Mouse (Mus musculus) kidney, adult 9 months (tissue): ENCODE measurements around the gene Gse1.

Experiments
- DNase-seq: peaks from one replicate; pipeline ENCODE4 v3.0.0; 2022

The Gse1 gene

GRCm38 (mm10) chr8:120243916-120244451, 15.7 kb downstream of the Gse1 start:
- no peak for DNase-seq

GRCm38 (mm10) chr8:120244553-120244952, 16.3 kb downstream of the Gse1 start:
- no peak for DNase-seq

- no peak for DNase-seq
Measured at GRCm38 (mm10) chr8:120247618-120248017, 19.4 kb downstream of the Gse1 start.

GRCm38 (mm10) chr8:120248031-120248430, 19.8 kb downstream of the Gse1 start:
- DNase-seq, result no peak

- DNase-seq, result no peak
Measured at GRCm38 (mm10) chr8:120248451-120248850, 20.2 kb downstream of the Gse1 start.

- no peak for DNase-seq
Measured at GRCm38 (mm10) chr8:120249800-120250336, 21.6 kb downstream of the Gse1 start.

- DNase-seq, result no peak
Measured at GRCm38 (mm10) chr8:120250750-120251410, 22.6 kb downstream of the Gse1 start.

GRCm38 (mm10) chr8:120251411-120252035, 23.3 kb downstream of the Gse1 start:
- no peak for DNase-seq

GRCm38 (mm10) chr8:120253626-120254025, 25.4 kb downstream of the Gse1 start:
- no peak for DNase-seq

GRCm38 (mm10) chr8:120255406-120255987, 27.2 kb downstream of the Gse1 start:
- no peak for DNase-seq

GRCm38 (mm10) chr8:120256958-120257357, 28.7 kb downstream of the Gse1 start:
- no peak for DNase-seq

- DNase-seq, result no peak
Measured at GRCm38 (mm10) chr8:120259206-120259605, 30.9 kb downstream of the Gse1 start.

GRCm38 (mm10) chr8:120260677-120261076, 32.4 kb downstream of the Gse1 start:
- no peak for DNase-seq

- DNase-seq, result no peak
Measured at GRCm38 (mm10) chr8:120261338-120262120, 33.3 kb downstream of the Gse1 start.

GRCm38 (mm10) chr8:120263879-120264278, 35.6 kb downstream of the Gse1 start:
- DNase-seq, result no peak

- no peak for DNase-seq
Measured at GRCm38 (mm10) chr8:120264388-120264943, 36.2 kb downstream of the Gse1 start.

- DNase-seq, result peak; percentile 49
Measured at GRCm38 (mm10) chr8:120264944-120265453, 36.7 kb downstream of the Gse1 start.

- DNase-seq, result peak; percentile 74
Measured at GRCm38 (mm10) chr8:120265471-120265870, 37.2 kb downstream of the Gse1 start.

GRCm38 (mm10) chr8:120268541-120268980, 40.3 kb downstream of the Gse1 start:
- no peak for DNase-seq

- DNase-seq, result no peak
Measured at GRCm38 (mm10) chr8:120270449-120270848, 42.2 kb downstream of the Gse1 start.

- no peak for DNase-seq
Measured at GRCm38 (mm10) chr8:120273430-120273829, 45.2 kb downstream of the Gse1 start.
